In the genomic region with DNA sequence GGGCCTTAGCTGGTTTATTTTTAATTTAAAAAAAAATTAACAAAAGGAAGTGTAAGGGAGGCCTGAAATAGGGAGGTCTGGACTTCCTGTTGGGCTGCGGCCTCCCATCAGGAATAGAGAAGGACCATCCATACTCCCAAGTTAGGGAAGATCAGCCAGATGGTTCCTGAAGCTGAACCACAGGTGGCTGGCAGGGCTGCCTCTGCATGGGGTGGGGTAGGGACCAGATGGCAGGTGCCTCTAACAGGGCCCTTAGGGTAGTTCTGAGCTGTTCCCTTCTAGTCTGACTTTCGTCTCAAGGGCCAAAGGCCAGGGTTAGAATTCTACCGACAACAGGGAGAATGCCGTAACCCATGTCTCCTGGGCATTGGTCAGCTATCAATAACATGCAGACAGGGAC, we compare ENCODE assay signal across 1 mouse cellular context.
TF ChIP-seq lines count a peak whose summit lies in the region.

No protein-coding gene starts in this region.

TF ChIP-seq in CH12.LX, 34 proteins besides CTCF, POLR2A, EP300 and RAD21 (continued from another document):
- no peak for TF ChIP-seq MYC (IDR thresholded peaks at IDR 0.05; ENCODE audit: low read depth, low read length)
- TF ChIP-seq JUND (conservative IDR thresholded peaks at IDR 0.05; ENCODE audit: low read depth, low read length): no peak
- no peak for TF ChIP-seq UBTF (IDR thresholded peaks at IDR 0.05; ENCODE audit: low read depth, low read length)
- no peak for TF ChIP-seq MEF2A (IDR thresholded peaks at IDR 0.05; ENCODE audit: borderline replicate concordance, low read depth, low read length)
- no peak for TF ChIP-seq SMC3 (IDR thresholded peaks at IDR 0.05; ENCODE audit: low read depth, low read length)
- no peak for TF ChIP-seq NELFE (IDR thresholded peaks at IDR 0.05; ENCODE audit: low read depth, low read length)
- no peak for TF ChIP-seq NRF1 (IDR thresholded peaks at IDR 0.05; ENCODE audit: low read depth, low read length)
- no peak for TF ChIP-seq ZNF384 (IDR thresholded peaks at IDR 0.05; ENCODE audit: low read depth, low read length)
- TF ChIP-seq ELF1 (IDR thresholded peaks at IDR 0.05; ENCODE audit: low read depth, low read length): no peak
